Mouse (Mus musculus): ENCODE measurements around the gene Glod4. TPM values are rescaled to one million over a fixed set of nuclear protein-coding genes. Genes with fewer than 3 reads are reported as not detected.

Gene Glod4
- polyA plus RNA-seq, 1 experiment: not detected

- peak overlapping the region; percentile 62; the same call in 1 of the 2 replicates for H3K27ac ChIP-seq (ENCODE audit: insufficient read depth, low read depth, low read length)
- WGBS: 45% methylated on average over 4 of the region's 4 CpGs
- H3K4me3 ChIP-seq (ENCODE audit: insufficient read depth, low read depth, low read length): no peak overlapping the region
- TF ChIP-seq POLR2A (IDR thresholded peaks at IDR 0.05; ENCODE audit: insufficient read depth, low read depth, low read length) (no peak), CTCF (IDR thresholded peaks at IDR 0.05; ENCODE audit: insufficient read depth, low read depth, low read length) (no peak)
- H3K4me1 ChIP-seq (ENCODE audit: control insufficient read depth, insufficient read depth, low read length): peaks cover 8% of the 10 kb centered on the region
Observed at GRCm38 (mm10) chr11:76099193-76099975, 144.1 kb downstream of the Glod4 start.

GRCm38 (mm10) chr11:76093610-76094009 is 149.9 kb downstream of the Glod4 start:
- Histone ChIP-seq H3K27ac (ENCODE audit: insufficient read depth, low read depth, low read length) (no peak overlapping the region), H3K4me3 (ENCODE audit: insufficient read depth, low read depth, low read length) (no peak overlapping the region), H3K4me1 (ENCODE audit: control insufficient read depth, insufficient read depth, low read length) (peaks cover 2% of the 10 kb centered on the region; the same call in 1 of the 2 replicates)
- WGBS: 90% methylated on average over 8 of the region's 8 CpGs
- TF ChIP-seq CTCF (IDR thresholded peaks at IDR 0.05; ENCODE audit: insufficient read depth, low read depth, low read length) (no peak), POLR2A (IDR thresholded peaks at IDR 0.05; ENCODE audit: insufficient read depth, low read depth, low read length) (no peak)

DNA sequence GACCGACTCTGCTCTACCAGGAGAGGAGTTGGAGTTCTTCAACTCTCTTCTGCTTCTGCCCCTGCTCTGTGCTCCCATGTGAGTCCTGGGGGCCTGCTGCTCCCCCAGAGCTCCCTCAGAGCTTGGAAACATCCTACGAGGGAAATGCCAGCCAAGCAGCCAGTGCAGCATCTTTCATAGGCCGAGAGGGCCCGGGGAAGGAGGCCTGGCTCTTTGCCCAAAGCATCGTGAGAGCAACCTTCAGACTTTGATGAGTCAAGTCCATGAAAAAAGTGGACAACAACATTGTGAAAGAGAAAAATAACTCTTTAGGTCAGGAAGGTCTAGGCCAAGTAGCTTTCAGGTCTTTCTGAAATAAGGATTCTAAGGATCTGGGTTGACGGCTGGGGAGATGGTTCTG is 153.7 kb downstream of the Glod4 start:
- Histone ChIP-seq H3K4me3 (ENCODE audit: insufficient read depth, low read depth, low read length) (no peak overlapping the region), H3K27ac (ENCODE audit: insufficient read depth, low read depth, low read length) (no peak overlapping the region), H3K4me1 (ENCODE audit: control insufficient read depth, insufficient read depth, low read length) (no peaks in the 10 kb centered on the region)
- WGBS: 69% methylated on average over 6 of the region's 6 CpGs
- TF ChIP-seq POLR2A (IDR thresholded peaks at IDR 0.05; ENCODE audit: insufficient read depth, low read depth, low read length): no peak
- TF ChIP-seq CTCF (IDR thresholded peaks at IDR 0.05; ENCODE audit: insufficient read depth, low read depth, low read length): no peak

DNA sequence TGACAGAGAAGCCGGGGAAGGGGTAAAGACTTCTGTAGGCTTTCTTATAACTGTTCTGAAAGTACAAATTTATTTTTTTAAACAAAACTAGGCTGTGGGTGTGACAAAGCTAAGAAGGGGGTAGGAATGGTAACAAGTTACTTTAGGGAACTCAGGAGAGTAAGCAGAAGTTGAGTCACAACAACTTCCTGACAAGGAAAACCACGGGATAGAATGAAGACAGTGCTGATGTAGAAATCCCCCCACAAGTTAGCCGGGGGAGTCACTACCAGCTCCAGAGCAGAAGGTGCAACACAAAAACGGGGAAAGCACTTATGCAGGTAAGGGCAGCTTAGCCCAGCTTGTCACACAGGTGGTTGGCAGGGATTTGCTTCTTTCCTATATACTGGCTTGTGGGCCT is 155.0 kb downstream of the Glod4 start:
- H3K27ac ChIP-seq (ENCODE audit: insufficient read depth, low read depth, low read length): no peak overlapping the region
- WGBS: 84% methylated on average over 4 of the region's 4 CpGs
- no peak for TF ChIP-seq CTCF (IDR thresholded peaks at IDR 0.05; ENCODE audit: insufficient read depth, low read depth, low read length)
- TF ChIP-seq POLR2A (IDR thresholded peaks at IDR 0.05; ENCODE audit: insufficient read depth, low read depth, low read length): no peak
- no peaks in the 10 kb centered on the region for H3K4me1 ChIP-seq (ENCODE audit: control insufficient read depth, insufficient read depth, low read length)
- no peak overlapping the region for H3K4me3 ChIP-seq (ENCODE audit: insufficient read depth, low read depth, low read length)

GRCm38 (mm10) chr11:76085898-76086591 is 157.5 kb downstream of the Glod4 start:
- WGBS: 80% methylated on average over 5 of the region's 5 CpGs
- H3K4me1 ChIP-seq (ENCODE audit: control insufficient read depth, insufficient read depth, low read length): no peaks in the 10 kb centered on the region

GRCm38 (mm10) chr11:76084943-76085342 is 158.6 kb downstream of the Glod4 start:
- Histone ChIP-seq H3K27ac (ENCODE audit: insufficient read depth, low read depth, low read length) (no peak overlapping the region), H3K4me3 (ENCODE audit: insufficient read depth, low read depth, low read length) (no peak overlapping the region), H3K4me1 (ENCODE audit: control insufficient read depth, insufficient read depth, low read length) (no peaks in the 10 kb centered on the region)
- 100% methylated on average over 1 of the region's 1 CpGs for WGBS
- TF ChIP-seq CTCF (IDR thresholded peaks at IDR 0.05; ENCODE audit: insufficient read depth, low read depth, low read length): no peak
- no peak for TF ChIP-seq POLR2A (IDR thresholded peaks at IDR 0.05; ENCODE audit: insufficient read depth, low read depth, low read length)

More at GRCm38 (mm10) chr11:76085898-76086591, 157.5 kb downstream of the Glod4 start:
- H3K4me3 ChIP-seq (ENCODE audit: insufficient read depth, low read depth, low read length): no peak overlapping the region
- TF ChIP-seq POLR2A (IDR thresholded peaks at IDR 0.05; ENCODE audit: insufficient read depth, low read depth, low read length): no peak
- TF ChIP-seq CTCF (IDR thresholded peaks at IDR 0.05; ENCODE audit: insufficient read depth, low read depth, low read length): no peak
- H3K27ac ChIP-seq (ENCODE audit: insufficient read depth, low read depth, low read length): no peak overlapping the region

DNA sequence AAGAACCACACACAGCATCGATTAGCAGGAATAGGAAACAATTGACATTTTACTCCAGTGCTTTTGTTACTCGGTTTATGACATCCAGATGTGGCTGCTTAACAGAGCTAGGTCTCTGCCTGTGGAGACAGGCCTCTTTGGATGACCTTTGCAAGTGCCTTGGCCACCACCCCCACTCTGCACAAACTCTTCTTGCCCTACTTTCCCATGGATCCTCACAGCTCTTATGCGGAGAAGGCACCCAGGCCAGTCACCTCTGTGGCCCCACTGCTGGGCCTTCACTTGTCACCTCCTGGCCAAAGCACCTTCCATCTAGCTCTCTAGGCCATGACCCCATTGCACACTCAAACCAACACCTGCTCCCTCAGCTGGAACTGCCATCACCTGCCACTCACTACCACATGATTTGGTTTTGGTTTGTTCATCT is 159.6 kb downstream of the Glod4 start:
- TF ChIP-seq CTCF (IDR thresholded peaks at IDR 0.05; ENCODE audit: insufficient read depth, low read depth, low read length) (no peak), POLR2A (IDR thresholded peaks at IDR 0.05; ENCODE audit: insufficient read depth, low read depth, low read length) (no peak)
- H3K4me1 ChIP-seq (ENCODE audit: control insufficient read depth, insufficient read depth, low read length): no peaks in the 10 kb centered on the region
- H3K27ac ChIP-seq (ENCODE audit: insufficient read depth, low read depth, low read length): no peak overlapping the region
- no peak overlapping the region for H3K4me3 ChIP-seq (ENCODE audit: insufficient read depth, low read depth, low read length)
- 73% methylated on average over 3 of the region's 3 CpGs for WGBS

DNA sequence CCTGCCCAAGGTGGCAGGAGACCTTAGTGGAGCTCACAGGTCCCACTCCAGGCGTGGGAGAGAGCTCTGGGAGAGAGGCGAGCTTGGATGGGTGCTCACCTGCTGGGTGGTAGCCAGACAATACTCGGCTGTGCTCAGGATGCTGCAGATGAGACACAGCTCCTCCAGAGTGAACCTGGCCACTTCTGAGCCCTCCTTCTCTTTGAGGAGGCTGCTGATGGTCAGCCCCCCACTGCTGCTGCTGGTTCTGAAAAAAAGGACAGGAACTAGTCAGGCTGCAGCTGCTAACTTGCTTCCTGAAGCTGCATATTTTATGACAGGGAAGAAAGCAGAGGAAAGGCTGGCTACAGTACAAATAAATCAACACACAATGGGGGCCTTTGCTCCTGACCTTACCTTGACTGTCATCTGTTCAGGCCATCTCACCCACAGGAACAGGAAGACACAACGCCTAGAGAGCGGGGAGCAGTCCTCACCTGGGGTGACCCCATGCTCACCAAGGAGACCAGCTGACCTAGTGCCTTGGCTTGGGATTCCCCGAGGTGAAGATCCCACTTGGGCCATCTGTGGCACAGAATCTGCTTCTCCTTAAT is 162.4 kb downstream of the Glod4 start:
- TF ChIP-seq POLR2A (IDR thresholded peaks at IDR 0.05; ENCODE audit: insufficient read depth, low read depth, low read length) (no peak), CTCF (IDR thresholded peaks at IDR 0.05; ENCODE audit: insufficient read depth, low read depth, low read length) (no peak)
- Histone ChIP-seq H3K4me3 (ENCODE audit: insufficient read depth, low read depth, low read length) (no peak overlapping the region), H3K4me1 (ENCODE audit: control insufficient read depth, insufficient read depth, low read length) (no peaks in the 10 kb centered on the region), H3K27ac (ENCODE audit: insufficient read depth, low read depth, low read length) (no peak overlapping the region)
- 87% methylated on average over 6 of the region's 6 CpGs for WGBS

DNA sequence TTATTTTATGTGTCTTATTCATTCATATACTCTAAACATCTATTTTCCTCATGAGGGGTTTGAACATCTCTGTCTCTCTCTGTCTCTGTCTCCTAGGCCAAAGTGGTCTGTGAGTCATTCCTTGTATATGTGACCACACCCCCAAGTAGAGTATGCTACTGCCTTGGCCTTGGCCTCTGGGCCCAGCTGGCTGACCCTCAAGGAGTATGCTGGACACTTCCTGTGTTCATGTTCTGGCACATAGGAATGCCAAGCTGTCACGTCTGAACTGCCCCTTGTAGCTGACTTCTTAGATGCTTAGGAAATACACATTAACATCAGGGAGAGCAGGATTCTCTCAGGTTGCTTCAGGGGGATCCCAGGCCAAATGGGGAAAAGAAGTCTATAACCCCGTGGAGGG is 163.2 kb downstream of the Glod4 start:
- no peaks in the 10 kb centered on the region for H3K4me1 ChIP-seq (ENCODE audit: control insufficient read depth, insufficient read depth, low read length)
- no peak for TF ChIP-seq POLR2A (IDR thresholded peaks at IDR 0.05; ENCODE audit: insufficient read depth, low read depth, low read length)
- TF ChIP-seq CTCF (IDR thresholded peaks at IDR 0.05; ENCODE audit: insufficient read depth, low read depth, low read length): no peak
- WGBS: 78% methylated on average over 2 of the region's 2 CpGs
- H3K4me3 ChIP-seq (ENCODE audit: insufficient read depth, low read depth, low read length): no peak overlapping the region
- H3K27ac ChIP-seq (ENCODE audit: insufficient read depth, low read depth, low read length): no peak overlapping the region

Measured in olfactory bulb, adult 2 months (tissue).